Mouse (Mus musculus): ENCODE data around the gene Plxnc1.

Plxnc1 gene

GRCm38 (mm10) chr10:94944691-94945205 lies at the start of gene Plxnc1:
TSS of gene Plxnc1 (minus strand) at chr10:94944835.
- peak; percentile 22 for DNase-seq (ENCODE audit: low spot score)

GRCm38 (mm10) chr10:94992127-94992526 lies 47.5 kb upstream of the Plxnc1 start:
- DNase-seq (ENCODE audit: low spot score), result peak; percentile 80

GRCm38 (mm10) chr10:94991564-94992097 lies 47.0 kb upstream of the Plxnc1 start:
- DNase-seq (ENCODE audit: low spot score), result peak; percentile 72

- peak; percentile 82 for DNase-seq (ENCODE audit: low spot score)
These were observed 46.3 kb upstream of the Plxnc1 start for GRCm38 (mm10) chr10:94990768-94991563.

- DNase-seq (ENCODE audit: low spot score), result peak; percentile 11
These were observed 44.7 kb upstream of the Plxnc1 start for GRCm38 (mm10) chr10:94989321-94989720.

GRCm38 (mm10) chr10:94985103-94985502 lies 40.5 kb upstream of the Plxnc1 start:
- DNase-seq (ENCODE audit: low spot score), result no peak

- no peak for DNase-seq (ENCODE audit: low spot score)
These were observed 37.9 kb upstream of the Plxnc1 start for GRCm38 (mm10) chr10:94982528-94982927.

- no peak for DNase-seq (ENCODE audit: low spot score)
These were observed 37.0 kb upstream of the Plxnc1 start for GRCm38 (mm10) chr10:94981466-94982138.

GRCm38 (mm10) chr10:94978265-94978822 lies 33.7 kb upstream of the Plxnc1 start:
- no peak for DNase-seq (ENCODE audit: low spot score)

- DNase-seq (ENCODE audit: low spot score), result no peak
These were observed 31.7 kb upstream of the Plxnc1 start for GRCm38 (mm10) chr10:94976329-94976728.

GRCm38 (mm10) chr10:94975099-94975496 lies 30.5 kb upstream of the Plxnc1 start:
- DNase-seq (ENCODE audit: low spot score), result no peak

GRCm38 (mm10) chr10:94974345-94975098 lies 29.9 kb upstream of the Plxnc1 start:
- no peak for DNase-seq (ENCODE audit: low spot score)

- DNase-seq (ENCODE audit: low spot score), result no peak
These were observed 27.1 kb upstream of the Plxnc1 start for GRCm38 (mm10) chr10:94971625-94972161.

- DNase-seq (ENCODE audit: low spot score), result no peak
These were observed 25.6 kb upstream of the Plxnc1 start for GRCm38 (mm10) chr10:94970221-94970620.

- DNase-seq (ENCODE audit: low spot score), result no peak
These were observed 22.8 kb upstream of the Plxnc1 start for GRCm38 (mm10) chr10:94967468-94967867.

- DNase-seq (ENCODE audit: low spot score), result no peak
These were observed 22.2 kb upstream of the Plxnc1 start for GRCm38 (mm10) chr10:94966789-94967188.

GRCm38 (mm10) chr10:94965093-94965492 lies 20.5 kb upstream of the Plxnc1 start:
- no peak for DNase-seq (ENCODE audit: low spot score)

- DNase-seq (ENCODE audit: low spot score), result no peak
These were observed 17.4 kb upstream of the Plxnc1 start for GRCm38 (mm10) chr10:94962005-94962404.

- no peak for DNase-seq (ENCODE audit: low spot score)
These were observed 16.6 kb upstream of the Plxnc1 start for GRCm38 (mm10) chr10:94961283-94961682.

- DNase-seq (ENCODE audit: low spot score), result peak; percentile 40
These were observed 13.7 kb upstream of the Plxnc1 start for GRCm38 (mm10) chr10:94958311-94958710.

- DNase-seq (ENCODE audit: low spot score), result no peak
These were observed 13.1 kb upstream of the Plxnc1 start for GRCm38 (mm10) chr10:94957705-94958104.

Data from urinary bladder, postnatal 14 days (tissue).